Mouse (Mus musculus) central nervous system, embryonic 14 days (tissue): ENCODE measurements around the gene Crabp2. TPM values are rescaled to one million over a fixed set of nuclear protein-coding genes. Genes with fewer than 3 reads are reported as not detected.

Source experiments
- polyA plus RNA-seq: library from polyadenylated mRNA; depleted of rRNA; stranded (reverse); fragments of >200 nt; gene quantifications from 2 replicates; pipeline ENCODE4 v1.2.3, GENCODE M21; 2012; rRNA removed

The Crabp2 gene
- 42.6 and 66.3 TPM in 2 replicates for polyA plus RNA-seq

GRCm38 (mm10) chr3:87948378-87949265 lies at the start of gene Crabp2:
Gene Crabp2 (plus strand): TSS chr3:87948666.

DNA sequence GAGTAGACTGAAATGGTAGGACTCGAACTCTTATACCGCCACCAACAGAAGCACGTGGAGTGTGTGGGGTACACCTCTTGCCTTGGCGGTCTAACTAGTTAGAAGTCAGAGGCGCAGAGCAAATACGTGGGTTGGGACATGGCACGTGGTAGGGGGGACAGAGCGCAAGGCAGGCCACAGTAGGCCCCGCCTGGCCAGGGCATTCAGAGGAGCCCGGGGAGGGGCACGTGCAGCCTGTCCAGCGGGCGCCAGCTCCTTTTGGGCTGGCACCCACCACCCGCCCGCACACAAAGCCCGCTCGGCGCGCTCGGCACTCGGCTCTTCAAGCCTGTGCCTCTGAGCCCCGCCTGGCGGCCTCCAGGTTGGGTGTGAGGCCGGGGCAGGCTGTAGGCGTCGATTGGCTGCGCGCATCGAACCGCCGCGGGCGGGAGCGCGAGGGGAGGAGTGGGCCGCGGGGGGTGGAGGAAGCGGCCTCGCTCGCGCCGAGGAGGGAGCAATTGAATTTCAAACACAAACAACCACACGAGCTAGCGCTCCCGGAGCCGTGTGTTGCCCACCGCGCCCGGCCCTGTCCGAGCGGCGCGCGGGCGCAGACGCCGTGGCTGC lies 42.5 kb upstream of the Crabp2 start, which contains the start of gene Hdgf:
Gene Hdgf (plus strand): TSS at position 442 of the 606 bp plus-strand sequence.

GRCm38 (mm10) chr3:87919336-87920108 lies 28.9 kb upstream of the Crabp2 start, which contains the start of gene Mrpl24:
Gene Mrpl24 (plus strand): TSS chr3:87919506.

GRCm38 (mm10) chr3:87930078-87930795 lies 18.2 kb upstream of the Crabp2 start, which contains the start of the genes Isg20l2 and Rrnad1:
Gene Isg20l2 (plus strand): TSS chr3:87930314.
Gene Rrnad1 (minus strand): TSS chr3:87930717.

DNA sequence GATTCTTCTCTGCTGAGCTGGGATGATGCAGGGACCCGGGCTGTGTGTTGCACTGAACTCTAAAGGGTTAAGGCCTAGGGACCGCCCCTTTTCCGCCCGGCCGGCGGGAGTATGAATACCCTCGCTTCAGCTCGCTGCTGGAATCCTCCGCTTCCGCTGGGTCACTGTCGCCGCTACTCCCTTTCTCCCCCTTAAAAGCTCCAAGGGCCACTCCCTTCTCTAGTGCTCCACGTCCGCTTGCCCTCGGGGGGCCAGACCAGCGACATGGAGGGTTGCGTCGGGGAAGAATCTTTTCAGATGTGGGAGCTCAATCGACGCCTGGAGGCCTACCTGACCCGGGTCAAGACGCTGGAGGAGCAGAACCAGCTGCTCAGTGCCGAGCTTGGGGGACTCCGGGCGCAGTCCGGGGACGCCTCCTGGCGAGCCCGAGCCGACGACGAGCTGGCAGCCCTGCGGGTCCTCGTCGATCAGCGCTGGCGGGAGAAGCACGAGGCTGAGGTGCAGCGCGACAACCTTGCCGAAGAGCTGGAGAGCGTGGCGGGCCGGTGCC lies 22.5 kb downstream of the Crabp2 start, which contains the start of gene Nes:
Gene Nes (plus strand): TSS at position 140 of the 550 bp plus-strand sequence.

GRCm38 (mm10) chr3:88000181-88000580 lies 51.7 kb downstream of the Crabp2 start, which contains the start of gene Bcan:
Gene Bcan (minus strand): TSS chr3:88000230.

Other genes with a start within 250 kb of the Crabp2 start
- gene Lrrc71, start 200.0 kb upstream of the Crabp2 start, polyA plus RNA-seq, result 0.40 and 0.59 TPM in 2 replicates
- gene Ntrk1, start 153.5 kb upstream of the Crabp2 start, polyA plus RNA-seq, result 3.3 and 15.5 TPM in 2 replicates
- 2.1 and 3.5 TPM in 2 replicates for gene Insrr, start 151.7 kb upstream of the Crabp2 start, polyA plus RNA-seq
- 13.9 and 24.8 TPM in 2 replicates for gene Pear1, start 124.4 kb upstream of the Crabp2 start, polyA plus RNA-seq
- 0.01 TPM in 1 of 2 replicates, not detected in the other for gene Sh2d2a, start 101.9 kb upstream of the Crabp2 start, polyA plus RNA-seq
- 56.0 and 60.4 TPM in 2 replicates for gene Prcc, start 63.1 kb upstream of the Crabp2 start, polyA plus RNA-seq
- 184 and 192 TPM in 2 replicates for gene Hdgf, start 42.3 kb upstream of the Crabp2 start, polyA plus RNA-seq
- 110 and 113 TPM in 2 replicates for gene Mrpl24, start 29.2 kb upstream of the Crabp2 start, polyA plus RNA-seq
- 28.2 and 29.1 TPM in 2 replicates for gene Isg20l2, start 18.4 kb upstream of the Crabp2 start, polyA plus RNA-seq
- gene Rrnad1, start 17.9 kb upstream of the Crabp2 start, polyA plus RNA-seq, result 49.8 and 52.1 TPM in 2 replicates
- 42.3 and 48.2 TPM in 2 replicates for gene Nes, start 22.4 kb downstream of the Crabp2 start, polyA plus RNA-seq
- 53.5 and 58.6 TPM in 2 replicates for gene Bcan, start 51.6 kb downstream of the Crabp2 start, polyA plus RNA-seq
- 0.76 and 0.87 TPM in 2 replicates for gene Hapln2, start 78.9 kb downstream of the Crabp2 start, polyA plus RNA-seq
- gene Gpatch4, start 94.4 kb downstream of the Crabp2 start, polyA plus RNA-seq, result 16.2 and 17.5 TPM in 2 replicates
- 95.1 and 96.9 TPM in 2 replicates for gene Naxe, start 109.8 kb downstream of the Crabp2 start, polyA plus RNA-seq
- gene Ttc24, start 129.6 kb downstream of the Crabp2 start, polyA plus RNA-seq, result 0.09 TPM in 1 of 2 replicates, not detected in the other
- 14.2 and 15.2 TPM in 2 replicates for gene Iqgap3, start 133.3 kb downstream of the Crabp2 start, polyA plus RNA-seq
- gene Mef2d, start 193.7 kb downstream of the Crabp2 start, polyA plus RNA-seq, result 46.1 and 48.3 TPM in 2 replicates